Mouse (Mus musculus) thymus, adult 2 months (tissue): ENCODE measurements around the gene Brf1.

ENCODE experiments used
- CTCF ChIP-seq: fragments of 200-500 bp; IDR thresholded peaks from 2 replicates; pipeline ENCODE4 v1.5.1; 2012; ENCODE audit warnings: mild to moderate bottlenecking, control low read depth, low read length, moderate library complexity, borderline replicate concordance; ENCODE audit not compliant: control insufficient read depth, poor library complexity, insufficient read depth; ENCODE audit errors: extremely low read depth
- POLR2A ChIP-seq: fragments of 200-500 bp; IDR thresholded peaks from 2 replicates; pipeline ENCODE4 v1.6.1; 2012; ENCODE audit warnings: mild to moderate bottlenecking, low read length, control low read depth, moderate library complexity; ENCODE audit not compliant: control insufficient read depth, poor library complexity, insufficient read depth; ENCODE audit errors: extremely low read depth

GRCm38 (mm10) chr12:113018763-113019162, 18.3 kb upstream of the Brf1 start:
- TF ChIP-seq CTCF, result no peak
- no peak for TF ChIP-seq POLR2A
